Mouse (Mus musculus): ENCODE measurements around the gene Barhl2. TPM values are rescaled to one million over a fixed set of nuclear protein-coding genes. Genes with fewer than 3 reads are reported as not detected.
A peak's percentile ranks its signal among the peaks of the same experiment; 100 is the strongest.

Gene Barhl2
- not detected in 2 replicates for polyA plus RNA-seq (2015; fragmentation: Nextera tagmentation; extraction: Ambion mirVana)

GRCm38 (mm10) chr5:106457986-106458476 is at the start of gene Barhl2:
TSS of gene Barhl2 (minus strand) at chr5:106458166.
- Histone ChIP-seq H3K4me2 (peak within 1 kb of the TSS; percentile 95), H3K4me1 (replicated peaks) (peaks cover 37% of the 10 kb centered on the region), H3K9ac (peak within 1 kb of the TSS; percentile 17; the same call in 1 of the 2 replicates), H3K9me3 (replicated peaks) (no peaks in the 10 kb centered on the region), H3K4me3 (peak within 1 kb of the TSS; percentile 56), H3K27me3 (peaks cover 97% of the 10 kb centered on the region), H3K36me3 (no peaks in the 10 kb centered on the region), H3K27ac (no peak within 1 kb of the TSS)
- ATAC-seq (replicated peaks; ENCODE audit: insufficient number of reproducible peaks, insufficient read depth, low FRiP score, low read depth) = no peak; the same call in 1 of the 2 replicates
- under 1% methylated on average over 52 of the region's 57 CpGs for WGBS

GRCm38 (mm10) chr5:106506061-106506460 is 48.1 kb upstream of the Barhl2 start:
- ATAC-seq (replicated peaks; ENCODE audit: insufficient number of reproducible peaks, insufficient read depth, low FRiP score, low read depth) = no peak
- Histone ChIP-seq H3K9ac (no peak overlapping the region), H3K27ac (no peak overlapping the region), H3K36me3 (no peaks in the 10 kb centered on the region), H3K4me2 (no peak overlapping the region), H3K27me3 (no peaks in the 10 kb centered on the region), H3K4me1 (replicated peaks) (no peaks in the 10 kb centered on the region), H3K9me3 (replicated peaks) (no peaks in the 10 kb centered on the region), H3K4me3 (no peak overlapping the region)
- WGBS = 82% methylated on average over 5 of the region's 5 CpGs

GRCm38 (mm10) chr5:106502684-106503545 is 44.9 kb upstream of the Barhl2 start:
- WGBS = 62% methylated on average over 12 of the region's 12 CpGs
- no peak overlapping the region for H3K4me2 ChIP-seq
- no peak for ATAC-seq (replicated peaks; ENCODE audit: insufficient number of reproducible peaks, insufficient read depth, low FRiP score, low read depth)
- no peaks in the 10 kb centered on the region for H3K4me1 ChIP-seq (replicated peaks)
- H3K4me3 ChIP-seq = no peak overlapping the region
- no peaks in the 10 kb centered on the region for H3K9me3 ChIP-seq (replicated peaks)
- H3K36me3 ChIP-seq = no peaks in the 10 kb centered on the region
- no peak overlapping the region for H3K27ac ChIP-seq
- H3K27me3 ChIP-seq = no peaks in the 10 kb centered on the region
- no peak overlapping the region for H3K9ac ChIP-seq

GRCm38 (mm10) chr5:106502271-106502670 is 44.3 kb upstream of the Barhl2 start:
- Histone ChIP-seq H3K9ac (no peak overlapping the region), H3K27me3 (no peaks in the 10 kb centered on the region), H3K4me1 (replicated peaks) (no peaks in the 10 kb centered on the region), H3K27ac (no peak overlapping the region), H3K4me3 (no peak overlapping the region), H3K36me3 (no peaks in the 10 kb centered on the region), H3K9me3 (replicated peaks) (no peaks in the 10 kb centered on the region), H3K4me2 (no peak overlapping the region)
- no peak for ATAC-seq (replicated peaks; ENCODE audit: insufficient number of reproducible peaks, insufficient read depth, low FRiP score, low read depth)
- 75% methylated on average over 6 of the region's 7 CpGs for WGBS

GRCm38 (mm10) chr5:106491771-106492170 is 33.8 kb upstream of the Barhl2 start:
- Histone ChIP-seq H3K4me2 (no peak overlapping the region), H3K9me3 (replicated peaks) (no peaks in the 10 kb centered on the region), H3K27ac (no peak overlapping the region), H3K9ac (no peak overlapping the region), H3K36me3 (no peaks in the 10 kb centered on the region), H3K4me1 (replicated peaks) (no peaks in the 10 kb centered on the region), H3K4me3 (no peak overlapping the region), H3K27me3 (no peaks in the 10 kb centered on the region)
- WGBS = 53% methylated on average over 8 of the region's 8 CpGs
- ATAC-seq (replicated peaks; ENCODE audit: insufficient number of reproducible peaks, insufficient read depth, low FRiP score, low read depth) = no peak

GRCm38 (mm10) chr5:106472105-106472500 is 14.1 kb upstream of the Barhl2 start:
- no peak for ATAC-seq (replicated peaks; ENCODE audit: insufficient number of reproducible peaks, insufficient read depth, low FRiP score, low read depth)
- H3K27me3 ChIP-seq = peaks cover 87% of the 10 kb centered on the region
- no peak overlapping the region for H3K9ac ChIP-seq
- H3K4me3 ChIP-seq = no peak overlapping the region
- no peak overlapping the region for H3K27ac ChIP-seq
- no peak overlapping the region for H3K4me2 ChIP-seq
- H3K36me3 ChIP-seq = no peaks in the 10 kb centered on the region
- WGBS = 16% methylated on average over 10 of the region's 10 CpGs
- no peaks in the 10 kb centered on the region for H3K9me3 ChIP-seq (replicated peaks)
- H3K4me1 ChIP-seq (replicated peaks) = peaks cover 13% of the 10 kb centered on the region

GRCm38 (mm10) chr5:106471235-106472104 is 13.5 kb upstream of the Barhl2 start:
- WGBS = 21% methylated on average over 13 of the region's 13 CpGs
- no peak overlapping the region for H3K9ac ChIP-seq
- H3K9me3 ChIP-seq (replicated peaks) = no peaks in the 10 kb centered on the region
- no peak overlapping the region for H3K27ac ChIP-seq
- H3K4me1 ChIP-seq (replicated peaks) = peaks cover 13% of the 10 kb centered on the region
- no peak for ATAC-seq (replicated peaks; ENCODE audit: insufficient number of reproducible peaks, insufficient read depth, low FRiP score, low read depth)
- H3K36me3 ChIP-seq = no peaks in the 10 kb centered on the region
- no peak overlapping the region for H3K4me3 ChIP-seq
- no peak overlapping the region for H3K4me2 ChIP-seq
- peaks cover 89% of the 10 kb centered on the region for H3K27me3 ChIP-seq

GRCm38 (mm10) chr5:106465129-106465790 is 7.3 kb upstream of the Barhl2 start:
- no peaks in the 10 kb centered on the region for H3K9me3 ChIP-seq (replicated peaks)
- no peak overlapping the region for H3K4me2 ChIP-seq
- H3K27me3 ChIP-seq = peaks cover 100% of the 10 kb centered on the region
- H3K9ac ChIP-seq = no peak overlapping the region
- H3K4me1 ChIP-seq (replicated peaks) = peaks cover 19% of the 10 kb centered on the region
- H3K4me3 ChIP-seq = no peak overlapping the region
- no peaks in the 10 kb centered on the region for H3K36me3 ChIP-seq
- no peak for ATAC-seq (replicated peaks; ENCODE audit: insufficient number of reproducible peaks, insufficient read depth, low FRiP score, low read depth)
- H3K27ac ChIP-seq = no peak overlapping the region
- WGBS = 2% methylated on average over 31 of the region's 31 CpGs

GRCm38 (mm10) chr5:106464336-106465128 is 6.6 kb upstream of the Barhl2 start:
- no peak overlapping the region for H3K27ac ChIP-seq
- WGBS = 2% methylated on average over 24 of the region's 24 CpGs
- H3K4me3 ChIP-seq = no peak overlapping the region
- H3K4me2 ChIP-seq = no peak overlapping the region
- no peak for ATAC-seq (replicated peaks; ENCODE audit: insufficient number of reproducible peaks, insufficient read depth, low FRiP score, low read depth)
- no peak overlapping the region for H3K9ac ChIP-seq
- no peaks in the 10 kb centered on the region for H3K9me3 ChIP-seq (replicated peaks)
- peaks cover 100% of the 10 kb centered on the region for H3K27me3 ChIP-seq
- H3K4me1 ChIP-seq (replicated peaks) = peaks cover 19% of the 10 kb centered on the region
- no peaks in the 10 kb centered on the region for H3K36me3 ChIP-seq

- H3K27me3 ChIP-seq = peaks cover 100% of the 10 kb centered on the region
- no peaks in the 10 kb centered on the region for H3K36me3 ChIP-seq
- no peak overlapping the region for H3K4me3 ChIP-seq
- under 1% methylated on average over 25 of the region's 25 CpGs for WGBS
- no peak overlapping the region for H3K9ac ChIP-seq
- H3K4me1 ChIP-seq (replicated peaks) = peaks cover 24% of the 10 kb centered on the region
- no peak overlapping the region for H3K27ac ChIP-seq
- H3K9me3 ChIP-seq (replicated peaks) = no peaks in the 10 kb centered on the region
- H3K4me2 ChIP-seq = no peak overlapping the region
- no peak for ATAC-seq (replicated peaks; ENCODE audit: insufficient number of reproducible peaks, insufficient read depth, low FRiP score, low read depth)
These were observed 5.8 kb upstream of the Barhl2 start for GRCm38 (mm10) chr5:106463661-106464191.

All from heart, embryonic 15.5 days (tissue).